Mouse (Mus musculus) stomach, embryonic 16.5 days (tissue): ENCODE data around the gene Myo16. TPM values are rescaled to one million over a fixed set of nuclear protein-coding genes. Genes with fewer than 3 reads are reported as not detected.

Experiments used
- ATAC-seq: fragments of 200-750 bp; cut with Nextera tagmentation; 2 replicates; pipeline ENCODE4 v1.8.0; 2017; ENCODE audit warnings: moderate number of reproducible peaks, moderate TSS enrichment; ENCODE audit not compliant: insufficient read depth, low FRiP score
- H3K27ac ChIP-seq: fragments of 300-500 bp; sonication (generic); 2 replicates; pipeline ENCODE4 v1.5.1; 2014; ENCODE audit warnings: low read length
- H3K27me3 ChIP-seq: fragments of 300-500 bp; sonication (generic); 2 replicates; pipeline ENCODE4 v1.6.1; 2014; ENCODE audit warnings: low read length, control low read depth, mixed read lengths; ENCODE audit not compliant: control insufficient read depth, insufficient read depth
- H3K36me3 ChIP-seq: fragments of 300-500 bp; sonication (generic); 2 replicates; pipeline ENCODE4 v1.6.1; 2014; ENCODE audit warnings: low read length; ENCODE audit not compliant: control insufficient read depth, insufficient read depth
- H3K4me1 ChIP-seq: fragments of 300-500 bp; sonication (generic); 2 replicates; pipeline ENCODE4 v1.6.1; 2014; ENCODE audit warnings: low read length, control low read depth, mixed read lengths; ENCODE audit not compliant: control insufficient read depth, insufficient read depth
- H3K4me2 ChIP-seq: fragments of 300-500 bp; sonication (generic); 2 replicates; pipeline ENCODE4 v1.6.1; 2014; ENCODE audit warnings: low read depth, low read length, mixed read lengths
- H3K4me3 ChIP-seq: fragments of 300-500 bp; sonication (generic); replicated peaks from 2 replicates; pipeline ENCODE4 v1.5.1; 2014; ENCODE audit warnings: mild to moderate bottlenecking, low read length
- H3K9ac ChIP-seq: fragments of 300-500 bp; sonication (generic); 2 replicates; pipeline ENCODE4 v1.6.1; 2014; ENCODE audit warnings: low read length
- H3K9me3 ChIP-seq: fragments of 300-500 bp; sonication (generic); replicated peaks from 2 replicates; pipeline ENCODE4 v1.6.1; 2016; ENCODE audit warnings: low read length, control low read depth; ENCODE audit not compliant: control insufficient read depth
- WGBS: fragments of 180-500 bp; shearing (Covaris S2); extraction: QIAGEN DNeasy Blood & Tissue Kit; methylation state at CpG from one replicate; pipeline ENCODE4 v1.1.7; 2014; 5-methylcytosine and 5-hydroxymethylcytosine counted together
- polyA plus RNA-seq: library from polyadenylated mRNA; unstranded; fragments of >200 nt; fragmentation: Nextera tagmentation; extraction: Ambion mirVana; gene quantifications from 2 replicates; pipeline ENCODE4 v1.2.1, GENCODE M21; 2015

Gene Myo16
- polyA plus RNA-seq, 1 experiment from 2014 or later, result 3.1 TPM

DNA sequence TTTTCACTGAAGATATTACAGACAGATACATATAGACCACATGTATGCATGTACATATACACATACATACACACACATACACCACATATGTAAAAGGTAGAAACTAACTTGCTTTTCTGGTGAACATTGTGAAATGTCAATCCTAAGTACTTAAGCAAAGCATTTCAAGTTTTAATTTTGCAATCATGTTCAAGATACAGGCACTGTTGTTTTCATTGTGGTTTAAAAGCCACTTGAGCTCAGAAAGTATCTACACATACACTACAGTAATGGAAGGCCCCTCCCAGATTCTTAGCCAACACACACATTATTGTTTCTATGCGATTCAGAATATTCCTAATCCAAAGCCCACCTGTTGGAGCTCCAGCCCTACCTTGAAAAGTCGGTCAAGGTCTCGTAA, 348.0 kb downstream of the Myo16 start:
- H3K36me3 ChIP-seq, result no peaks in the 10 kb centered on the region

DNA sequence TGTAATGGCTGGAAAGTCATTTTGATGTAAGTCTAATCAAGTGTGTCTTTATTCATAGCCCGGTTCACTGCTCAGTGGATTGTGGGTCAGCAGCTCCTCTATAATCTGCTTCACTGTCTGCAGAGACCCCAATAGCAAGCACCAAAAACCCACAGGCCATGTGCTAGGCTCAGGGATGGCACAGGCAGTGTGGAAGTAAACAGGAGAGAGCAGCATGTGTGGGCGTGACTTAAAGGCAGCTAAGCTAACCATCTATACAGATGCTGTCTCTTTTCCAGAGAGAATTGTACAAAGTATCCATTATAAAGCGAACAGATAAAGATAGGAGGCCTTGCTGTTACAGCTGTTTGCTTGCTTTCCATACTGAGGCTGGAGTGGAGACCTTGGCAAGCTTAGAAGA, 358.4 kb downstream of the Myo16 start:
- no peak for ATAC-seq
- H3K27me3 ChIP-seq, result no peaks in the 10 kb centered on the region
- H3K9me3 ChIP-seq, result no peaks in the 10 kb centered on the region
- no peak overlapping the region for H3K4me2 ChIP-seq
- WGBS, result 79% methylated on average over 3 of the region's 3 CpGs
- no peak overlapping the region for H3K9ac ChIP-seq
- H3K36me3 ChIP-seq, result no peaks in the 10 kb centered on the region
- H3K4me1 ChIP-seq, result no peaks in the 10 kb centered on the region
- H3K4me3 ChIP-seq, result no peak overlapping the region
- H3K27ac ChIP-seq, result no peak overlapping the region

More for the DNA sequence above, 348.0 kb downstream of the Myo16 start:
- Histone ChIP-seq H3K27me3 (no peaks in the 10 kb centered on the region), H3K4me1 (no peaks in the 10 kb centered on the region), H3K9me3 (no peaks in the 10 kb centered on the region; the same call in 1 of the 2 replicates), H3K27ac (no peak overlapping the region), H3K4me3 (no peak overlapping the region), H3K9ac (no peak overlapping the region), H3K4me2 (no peak overlapping the region)
- WGBS, result 88% methylated on average over 3 of the region's 3 CpGs
- no peak for ATAC-seq

DNA sequence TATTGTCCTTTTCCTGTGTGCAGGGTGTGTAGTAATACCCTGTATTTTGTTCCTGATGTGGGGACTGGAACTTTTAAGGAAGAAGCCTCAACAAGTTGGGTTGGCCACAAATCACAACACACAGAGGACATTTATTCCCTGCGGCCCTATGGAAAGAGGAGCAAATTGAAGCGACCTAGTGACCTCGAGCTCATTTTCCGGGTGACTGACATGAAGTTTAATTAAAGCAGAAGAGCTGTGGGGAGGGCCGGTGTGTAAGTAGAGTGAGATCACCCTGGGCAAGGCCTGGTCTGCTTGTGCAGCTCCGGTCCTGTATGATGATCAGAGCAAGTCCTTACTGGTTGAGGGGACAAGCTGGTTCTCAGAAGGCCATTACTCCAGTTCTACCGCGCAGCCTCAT, 363.7 kb downstream of the Myo16 start:
- Histone ChIP-seq H3K9ac (no peak overlapping the region), H3K4me3 (no peak overlapping the region), H3K9me3 (no peaks in the 10 kb centered on the region), H3K4me2 (no peak overlapping the region), H3K27ac (no peak overlapping the region), H3K36me3 (no peaks in the 10 kb centered on the region), H3K4me1 (no peaks in the 10 kb centered on the region), H3K27me3 (no peaks in the 10 kb centered on the region)
- no peak for ATAC-seq
- 77% methylated on average over 8 of the region's 8 CpGs for WGBS

DNA sequence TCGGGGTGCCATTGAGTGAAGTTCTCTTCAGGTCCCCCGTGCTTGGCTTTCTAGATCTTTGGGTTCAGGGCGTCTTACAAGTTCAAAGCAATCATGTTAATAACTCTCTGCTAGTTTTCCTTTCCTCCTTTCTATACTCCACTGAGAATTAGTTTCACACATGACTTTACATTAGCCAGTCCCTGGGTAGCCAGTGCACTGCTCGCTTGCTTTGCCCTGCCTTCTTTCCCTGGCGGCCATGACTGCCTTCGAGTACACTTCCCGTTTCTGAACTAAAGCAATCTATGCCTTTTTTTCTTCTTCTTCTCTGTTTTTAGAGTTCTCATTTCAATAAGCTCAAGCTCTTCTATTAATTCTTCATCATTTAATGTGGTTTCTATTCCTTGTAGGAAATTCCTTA, 365.6 kb downstream of the Myo16 start:
- no peaks in the 10 kb centered on the region for H3K36me3 ChIP-seq
- ATAC-seq, result no peak
- H3K4me2 ChIP-seq, result no peak overlapping the region
- H3K27me3 ChIP-seq, result no peaks in the 10 kb centered on the region
- 68% methylated on average over 7 of the region's 7 CpGs for WGBS
- no peak overlapping the region for H3K9ac ChIP-seq
- H3K4me3 ChIP-seq, result no peak overlapping the region
- no peaks in the 10 kb centered on the region for H3K4me1 ChIP-seq
- no peaks in the 10 kb centered on the region for H3K9me3 ChIP-seq
- H3K27ac ChIP-seq, result no peak overlapping the region

DNA sequence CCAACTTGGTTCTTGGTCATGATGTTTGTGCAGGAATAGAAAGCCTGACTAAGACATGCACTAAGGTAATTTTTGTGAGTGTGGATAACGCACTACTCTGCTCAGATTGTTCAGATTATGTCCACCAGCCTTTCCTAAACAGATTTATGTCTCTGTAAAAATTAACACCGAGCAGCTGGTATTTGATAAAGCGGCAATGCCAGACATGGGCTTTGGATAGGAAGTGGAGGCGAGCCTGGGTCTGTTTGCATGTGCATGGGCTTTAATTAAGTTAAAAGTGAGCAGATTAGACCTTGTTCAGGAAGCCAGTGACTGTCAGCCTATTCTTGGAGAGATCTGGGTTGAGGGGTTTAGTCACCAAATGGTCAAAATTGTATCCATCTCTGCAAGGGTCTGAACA, 367.8 kb downstream of the Myo16 start:
- H3K4me1 ChIP-seq, result no peaks in the 10 kb centered on the region
- H3K4me3 ChIP-seq, result no peak overlapping the region
- no peaks in the 10 kb centered on the region for H3K9me3 ChIP-seq
- H3K27me3 ChIP-seq, result no peaks in the 10 kb centered on the region
- WGBS, result 76% methylated on average over 4 of the region's 4 CpGs
- no peak for ATAC-seq
- H3K36me3 ChIP-seq, result no peaks in the 10 kb centered on the region
- H3K27ac ChIP-seq, result no peak overlapping the region
- no peak overlapping the region for H3K4me2 ChIP-seq
- H3K9ac ChIP-seq, result no peak overlapping the region

DNA sequence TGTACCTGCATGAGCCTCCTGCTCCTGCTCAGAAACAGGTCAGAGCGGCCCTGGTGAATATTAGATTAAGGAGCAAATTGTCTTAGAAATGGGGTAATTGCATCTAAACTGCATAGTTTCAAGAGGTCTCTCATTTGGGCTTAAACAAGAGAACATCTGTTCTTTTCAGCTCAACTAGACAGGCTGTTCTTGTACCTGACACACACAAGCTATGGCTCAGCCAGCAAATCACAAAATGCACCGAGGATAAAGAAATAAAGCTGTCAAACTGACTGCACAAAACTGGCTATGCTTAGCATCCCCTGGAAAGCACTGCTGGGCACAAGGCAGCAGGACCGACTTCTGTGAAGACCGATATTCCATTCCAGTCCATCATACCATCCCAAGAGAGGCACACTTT, 372.0 kb downstream of the Myo16 start:
- no peaks in the 10 kb centered on the region for H3K27me3 ChIP-seq
- no peak overlapping the region for H3K4me2 ChIP-seq
- no peaks in the 10 kb centered on the region for H3K4me1 ChIP-seq
- ATAC-seq, result no peak
- H3K9me3 ChIP-seq, result no peaks in the 10 kb centered on the region
- no peaks in the 10 kb centered on the region for H3K36me3 ChIP-seq
- H3K27ac ChIP-seq, result no peak overlapping the region
- no peak overlapping the region for H3K9ac ChIP-seq
- H3K4me3 ChIP-seq, result no peak overlapping the region
- 67% methylated on average over 4 of the region's 4 CpGs for WGBS

DNA sequence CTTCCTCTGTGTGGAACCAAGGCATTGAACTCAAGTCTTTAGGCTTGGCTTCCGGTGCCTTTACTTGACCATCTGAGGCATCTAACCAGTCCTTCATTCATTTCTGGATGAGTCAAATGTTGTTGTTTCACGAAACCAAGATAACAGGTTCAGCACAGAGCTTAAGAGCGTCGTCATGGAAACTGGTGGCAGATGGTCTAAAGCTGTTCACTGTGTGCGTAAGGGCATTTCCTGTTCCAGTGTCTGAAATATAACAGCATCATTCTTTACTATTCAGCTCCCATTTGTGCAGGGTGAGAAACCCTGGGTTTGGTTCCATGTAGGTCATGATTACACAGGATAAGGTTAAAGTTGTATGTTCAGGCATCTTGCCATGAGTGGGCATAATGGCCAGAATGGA, 372.9 kb downstream of the Myo16 start:
- Histone ChIP-seq H3K9ac (no peak overlapping the region), H3K4me3 (no peak overlapping the region), H3K36me3 (no peaks in the 10 kb centered on the region), H3K4me2 (no peak overlapping the region), H3K9me3 (no peaks in the 10 kb centered on the region), H3K27me3 (no peaks in the 10 kb centered on the region), H3K27ac (no peak overlapping the region), H3K4me1 (no peaks in the 10 kb centered on the region)
- no peak for ATAC-seq
- 66% methylated on average over 5 of the region's 5 CpGs for WGBS

DNA sequence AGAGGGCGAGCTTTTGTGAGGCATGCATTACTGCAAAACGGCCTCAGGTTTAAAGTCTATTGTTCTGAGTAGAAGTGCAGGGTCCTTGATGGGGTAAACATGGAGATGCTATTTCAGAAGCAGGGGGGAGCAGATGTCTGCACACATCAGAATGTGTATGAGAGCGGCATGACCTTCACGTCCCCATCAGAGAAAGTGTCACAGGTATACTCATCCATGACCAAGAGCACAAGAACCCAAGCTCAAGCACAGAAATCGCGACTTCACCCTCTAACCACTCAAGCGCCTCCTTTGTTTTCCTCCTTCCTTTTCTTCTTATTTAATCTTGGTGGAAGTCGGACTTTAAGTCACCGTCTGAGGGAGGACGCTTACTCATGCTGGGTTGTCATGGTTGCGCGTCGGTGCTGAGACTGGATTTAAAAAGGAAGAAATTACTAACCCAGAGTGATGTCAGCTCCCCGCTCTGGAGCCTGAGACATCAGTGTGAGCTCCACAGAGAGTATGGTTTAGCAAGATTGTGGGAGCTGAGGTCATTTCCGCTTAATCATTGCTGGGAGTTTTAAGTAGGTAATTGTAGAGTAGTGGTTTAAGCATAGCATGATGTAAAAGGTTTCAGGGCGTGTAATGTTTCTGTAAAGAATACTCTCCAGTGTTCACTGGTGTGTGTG, 381.0 kb downstream of the Myo16 start:
- Histone ChIP-seq H3K36me3 (no peaks in the 10 kb centered on the region), H3K9ac (no peak overlapping the region), H3K4me1 (no peaks in the 10 kb centered on the region), H3K27ac (no peak overlapping the region), H3K4me3 (no peak overlapping the region), H3K4me2 (no peak overlapping the region), H3K9me3 (no peaks in the 10 kb centered on the region), H3K27me3 (no peaks in the 10 kb centered on the region)
- no peak for ATAC-seq
- 76% methylated on average over 16 of the region's 16 CpGs for WGBS

DNA sequence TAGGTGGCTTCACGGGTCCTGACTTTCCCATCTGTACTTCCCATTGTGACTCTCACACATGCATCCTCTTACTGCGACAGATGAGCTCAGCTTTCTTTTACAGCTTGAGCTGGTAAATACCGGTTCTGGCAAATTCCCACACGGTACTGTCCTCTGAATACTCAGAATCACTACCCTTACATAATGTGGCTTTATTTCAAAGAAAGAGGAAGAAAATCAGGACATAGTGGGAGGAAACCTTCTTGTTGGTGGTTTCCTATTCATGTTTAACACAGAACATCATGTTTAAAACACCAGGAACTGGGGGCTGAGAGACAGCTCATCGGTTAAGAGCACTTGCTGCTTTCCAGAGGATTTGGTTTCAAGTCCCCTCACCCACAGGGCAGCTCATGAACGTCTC, 384.6 kb downstream of the Myo16 start:
- no peak for ATAC-seq
- WGBS, result 61% methylated on average over 6 of the region's 6 CpGs
- Histone ChIP-seq H3K4me2 (no peak overlapping the region), H3K4me3 (no peak overlapping the region), H3K36me3 (no peaks in the 10 kb centered on the region), H3K27me3 (no peaks in the 10 kb centered on the region), H3K27ac (no peak overlapping the region), H3K9ac (no peak overlapping the region), H3K4me1 (no peaks in the 10 kb centered on the region), H3K9me3 (no peaks in the 10 kb centered on the region)
